Mouse (Mus musculus) midbrain, embryonic 13.5 days (tissue): ENCODE data around the gene Spint2. TPM values are rescaled to one million over a fixed set of nuclear protein-coding genes. Genes with fewer than 3 reads are reported as not detected.
A peak's percentile ranks its signal among the peaks of the same experiment; 100 is the strongest.

Experiments used
- ATAC-seq: fragments of 200-750 bp; cut with Nextera tagmentation; 2 replicates; pipeline ENCODE4 v1.8.0; 2017; ENCODE audit warnings: mild to moderate bottlenecking, moderate TSS enrichment, moderate library complexity
- H3K27ac ChIP-seq: fragments of 300-500 bp; sonication (generic); 2 replicates; pipeline ENCODE4 v1.5.1; 2015; ENCODE audit warnings: inconsistent platforms, mild to moderate bottlenecking, moderate library complexity
- H3K27me3 ChIP-seq: fragments of 300-500 bp; sonication (generic); 2 replicates; pipeline ENCODE4 v1.6.1; 2015; ENCODE audit warnings: mild to moderate bottlenecking, inconsistent platforms
- H3K36me3 ChIP-seq: fragments of 300-500 bp; sonication (generic); 2 replicates; pipeline ENCODE4 v1.6.1; 2015; ENCODE audit warnings: mild to moderate bottlenecking, inconsistent platforms
- H3K4me1 ChIP-seq: fragments of 300-500 bp; sonication (generic); replicated peaks from 2 replicates; pipeline ENCODE4 v1.6.1; 2015; ENCODE audit warnings: inconsistent platforms
- H3K4me2 ChIP-seq: fragments of 300-500 bp; sonication (generic); replicated peaks from 2 replicates; pipeline ENCODE4 v1.6.1; 2015; ENCODE audit warnings: moderate library complexity, mild to moderate bottlenecking, inconsistent platforms
- H3K4me3 ChIP-seq: fragments of 300-500 bp; sonication (generic); replicated peaks from 2 replicates; pipeline ENCODE4 v1.5.1; 2015; ENCODE audit warnings: mild to moderate bottlenecking, inconsistent platforms
- H3K9ac ChIP-seq: fragments of 300-500 bp; sonication (generic); replicated peaks from 2 replicates; pipeline ENCODE4 v1.6.1; 2015; ENCODE audit warnings: mild to moderate bottlenecking, inconsistent platforms
- H3K9me3 ChIP-seq: fragments of 300-500 bp; sonication (generic); 2 replicates; pipeline ENCODE4 v1.6.1; 2016; ENCODE audit warnings: mild to moderate bottlenecking, inconsistent platforms
- WGBS: fragments of 180-500 bp; shearing (Covaris S2); methylation state at CpG from one replicate; pipeline ENCODE4 v1.1.7; 2015; 5-methylcytosine and 5-hydroxymethylcytosine counted together
- polyA plus RNA-seq: library from polyadenylated mRNA; unstranded; fragments of >200 nt; fragmentation: Nextera tagmentation; extraction: Ambion mirVana; gene quantifications from 2 replicates; pipeline ENCODE4 v1.2.1, GENCODE M21; 2015

Spint2 gene
- polyA plus RNA-seq, 1 experiment from 2014 or later, result 26.1 TPM

- Histone ChIP-seq H3K27ac (peak overlapping the region; percentile 73), H3K4me1 (peaks cover 94% of the 10 kb centered on the region), H3K9ac (peak overlapping the region; percentile 44), H3K9me3 (no peaks in the 10 kb centered on the region), H3K27me3 (0 out of 2 replicates have a peak, but pooled peaks cover 5% of the 10 kb centered on the region), H3K4me3 (peak overlapping the region; percentile 22), H3K36me3 (peaks cover 59% of the 10 kb centered on the region), H3K4me2 (peak overlapping the region; percentile 50)
- ATAC-seq, result no peak
- 21% methylated on average over 9 of the region's 9 CpGs for WGBS
These were observed 31.3 kb upstream of the Spint2 start for GRCm38 (mm10) chr7:29313051-29313450.

- Histone ChIP-seq H3K9me3 (no peaks in the 10 kb centered on the region), H3K4me1 (peaks cover 91% of the 10 kb centered on the region), H3K36me3 (peaks cover 42% of the 10 kb centered on the region), H3K4me2 (peak overlapping the region; percentile 92), H3K4me3 (peak overlapping the region; percentile 75), H3K9ac (peak overlapping the region; percentile 83), H3K27ac (peak overlapping the region; percentile 96), H3K27me3 (0 out of 2 replicates have a peak, but pooled peaks cover 5% of the 10 kb centered on the region)
- ATAC-seq, result no peak
- WGBS, result 7% methylated on average over 5 of the region's 5 CpGs
These were observed 28.0 kb upstream of the Spint2 start for GRCm38 (mm10) chr7:29309749-29310148.

GRCm38 (mm10) chr7:29309221-29309721, 27.6 kb upstream of the Spint2 start:
- WGBS, result 2% methylated on average over 35 of the region's 36 CpGs
- Histone ChIP-seq H3K36me3 (peaks cover 37% of the 10 kb centered on the region), H3K4me1 (peaks cover 90% of the 10 kb centered on the region), H3K4me3 (peak overlapping the region; percentile 75), H3K9me3 (no peaks in the 10 kb centered on the region), H3K9ac (peak overlapping the region; percentile 83), H3K4me2 (peak overlapping the region; percentile 92), H3K27ac (peak overlapping the region; percentile 96), H3K27me3 (0 out of 2 replicates have a peak, but pooled peaks cover 5% of the 10 kb centered on the region)
- no peak for ATAC-seq

GRCm38 (mm10) chr7:29307350-29308104, 25.8 kb upstream of the Spint2 start:
- 0 out of 2 replicates have a peak, but pooled peaks cover 5% of the 10 kb centered on the region for H3K27me3 ChIP-seq
- peak overlapping the region; percentile 83 for H3K9ac ChIP-seq
- WGBS, result under 1% methylated on average over 42 of the region's 42 CpGs
- no peaks in the 10 kb centered on the region for H3K9me3 ChIP-seq
- peaks cover 27% of the 10 kb centered on the region for H3K36me3 ChIP-seq
- peak overlapping the region; percentile 75 for H3K4me3 ChIP-seq
- peak overlapping the region; percentile 92 for H3K4me2 ChIP-seq
- H3K27ac ChIP-seq, result peak overlapping the region; percentile 96
- ATAC-seq, result peak; percentile 66
- peaks cover 81% of the 10 kb centered on the region for H3K4me1 ChIP-seq

- Histone ChIP-seq H3K4me1 (peaks cover 77% of the 10 kb centered on the region), H3K9me3 (no peaks in the 10 kb centered on the region), H3K27ac (peak overlapping the region; percentile 96), H3K4me3 (peak overlapping the region; percentile 75), H3K36me3 (peaks cover 18% of the 10 kb centered on the region), H3K4me2 (peak overlapping the region; percentile 92), H3K27me3 (0 out of 2 replicates have a peak, but pooled peaks cover 5% of the 10 kb centered on the region), H3K9ac (peak overlapping the region; percentile 83)
- 18% methylated on average over 7 of the region's 7 CpGs for WGBS
- no peak for ATAC-seq
These were observed 24.9 kb upstream of the Spint2 start for GRCm38 (mm10) chr7:29306619-29307018.

GRCm38 (mm10) chr7:29306108-29306507, 24.4 kb upstream of the Spint2 start:
- Histone ChIP-seq H3K27ac (peak overlapping the region; percentile 96), H3K36me3 (peaks cover 12% of the 10 kb centered on the region), H3K27me3 (0 out of 2 replicates have a peak, but pooled peaks cover 5% of the 10 kb centered on the region), H3K4me1 (peaks cover 74% of the 10 kb centered on the region), H3K9ac (peak overlapping the region; percentile 55), H3K9me3 (no peaks in the 10 kb centered on the region), H3K4me3 (peak overlapping the region; percentile 75), H3K4me2 (peak overlapping the region; percentile 92)
- no peak for ATAC-seq
- 12% methylated on average over 7 of the region's 7 CpGs for WGBS

- 8% methylated on average over 9 of the region's 9 CpGs for WGBS
- Histone ChIP-seq H3K4me3 (peak overlapping the region; percentile 75), H3K9me3 (no peaks in the 10 kb centered on the region), H3K27me3 (0 out of 2 replicates have a peak, but pooled peaks cover 5% of the 10 kb centered on the region), H3K9ac (peak overlapping the region; percentile 88), H3K36me3 (peaks cover 6% of the 10 kb centered on the region; the same call in 1 of the 2 replicates), H3K27ac (peak overlapping the region; percentile 96), H3K4me2 (peak overlapping the region; percentile 92), H3K4me1 (peaks cover 67% of the 10 kb centered on the region)
- ATAC-seq, result no peak
These were observed 23.7 kb upstream of the Spint2 start for GRCm38 (mm10) chr7:29305263-29305988.

GRCm38 (mm10) chr7:29304463-29305262, 23.0 kb upstream of the Spint2 start:
- Histone ChIP-seq H3K9me3 (no peaks in the 10 kb centered on the region), H3K27ac (peak overlapping the region; percentile 96), H3K27me3 (0 out of 2 replicates have a peak, but pooled peaks cover 2% of the 10 kb centered on the region), H3K9ac (peak overlapping the region; percentile 88), H3K4me2 (peak overlapping the region; percentile 92), H3K4me1 (peaks cover 59% of the 10 kb centered on the region), H3K36me3 (0 out of 2 replicates have a peak, but pooled peaks cover under 1% of the 10 kb centered on the region), H3K4me3 (peak overlapping the region; percentile 75)
- ATAC-seq, result no peak
- under 1% methylated on average over 42 of the region's 48 CpGs for WGBS

GRCm38 (mm10) chr7:29303738-29304462, 22.2 kb upstream of the Spint2 start, which contains the start of gene Dpf1:
Gene Dpf1 (plus strand): TSS chr7:29303951.
- H3K27me3 ChIP-seq, result no peaks in the 10 kb centered on the region
- no peaks in the 10 kb centered on the region for H3K36me3 ChIP-seq
- under 1% methylated on average over 63 of the region's 67 CpGs for WGBS

GRCm38 (mm10) chr7:29302641-29303040, 20.9 kb upstream of the Spint2 start:
- Histone ChIP-seq H3K9ac (no peak overlapping the region), H3K9me3 (no peaks in the 10 kb centered on the region), H3K27ac (no peak overlapping the region), H3K4me1 (peaks cover 42% of the 10 kb centered on the region), H3K4me3 (no peak overlapping the region), H3K27me3 (no peaks in the 10 kb centered on the region), H3K36me3 (no peaks in the 10 kb centered on the region), H3K4me2 (no peak overlapping the region)
- no peak for ATAC-seq
- 53% methylated on average over 7 of the region's 7 CpGs for WGBS

More at GRCm38 (mm10) chr7:29303738-29304462, 22.2 kb upstream of the Spint2 start, which contains the start of gene Dpf1:
- peaks cover 52% of the 10 kb centered on the region for H3K4me1 ChIP-seq
- peak within 1 kb of the TSS; percentile 96 for H3K27ac ChIP-seq
- H3K9me3 ChIP-seq, result no peaks in the 10 kb centered on the region
- H3K4me3 ChIP-seq, result peak within 1 kb of the TSS; percentile 75
- peak within 1 kb of the TSS; percentile 88 for H3K9ac ChIP-seq
- peak; percentile 88 for ATAC-seq
- H3K4me2 ChIP-seq, result peak within 1 kb of the TSS; percentile 92
